Mouse (Mus musculus) CH12.LX (cell line): Measurements from ENCODE around the gene Abca3. TPM values are rescaled to one million over a fixed set of nuclear protein-coding genes. Genes with fewer than 3 reads are reported as not detected.

ENCODE experiments used
- DNase-seq: peaks from one replicate; pipeline ENCODE4 v3.0.0-alpha.2; 2013; ENCODE audit errors: extremely low read depth
- H3K27ac ChIP-seq: 2 replicates; pipeline ENCODE4 v1.5.1; 2012; ENCODE audit warnings: low read depth, mild to moderate bottlenecking, control low read depth, moderate library complexity; ENCODE audit not compliant: insufficient read depth
- H3K27me3 ChIP-seq: replicated peaks from 2 replicates; pipeline ENCODE3; 2012; ENCODE audit warnings: inconsistent platforms
- H3K36me3 ChIP-seq, 2 experiments: replicated peaks in 1 of 2; 2 replicates each; pipeline versions ENCODE3 to v1.6.1; 2012; ENCODE audit warnings: inconsistent platforms in 1 of 2, low read length in 1 of 2, mild to moderate bottlenecking in 1 of 2, mixed read lengths in 1 of 2, moderate library complexity in 1 of 2; ENCODE audit not compliant: control insufficient read depth in 1 of 2, insufficient read depth in 1 of 2
- H3K4me1 ChIP-seq, 2 experiments: 2 replicates each; pipeline ENCODE4 v1.6.1; 2012; ENCODE audit warnings: inconsistent platforms in 1 of 2, moderate library complexity in 1 of 2; ENCODE audit not compliant: insufficient read depth in 2 of 2, control insufficient read depth in 1 of 2
- H3K4me2 ChIP-seq: 2 replicates; pipeline ENCODE4 v1.6.1; 2012; ENCODE audit warnings: low read depth, mild to moderate bottlenecking, control low read depth; ENCODE audit not compliant: poor library complexity, insufficient read depth, severe bottlenecking
- H3K4me3 ChIP-seq, 3 experiments: fragments of 150-350 bp in 1 of 3; sonication (generic) in 1 of 3; replicated peaks in 1 of 3; 2 replicates each; pipeline versions ENCODE3 to v1.5.1; 2011 to 2012; ENCODE audit warnings: low read depth in 2 of 3, low read length in 2 of 3, mild to moderate bottlenecking in 2 of 3, moderate library complexity in 2 of 3, control low read depth in 1 of 3, improper control_type of control experiment in 1 of 3, inconsistent platforms in 1 of 3, mixed read lengths in 1 of 3; ENCODE audit not compliant: poor library complexity in 1 of 3
- H3K79me2 ChIP-seq: replicated peaks from 2 replicates; pipeline ENCODE4 v1.6.1; 2012; ENCODE audit warnings: mild to moderate bottlenecking, moderate library complexity; ENCODE audit not compliant: control insufficient read depth, poor library complexity, insufficient read depth, severe bottlenecking; ENCODE audit errors: extremely low read depth
- H3K9ac ChIP-seq: 2 replicates; pipeline ENCODE4 v1.6.1; 2012; ENCODE audit warnings: low read depth, mild to moderate bottlenecking, control low read depth, moderate library complexity; ENCODE audit not compliant: insufficient read depth
- H3K9me3 ChIP-seq: replicated peaks from 2 replicates; pipeline ENCODE3; 2012; ENCODE audit warnings: low read length, inconsistent platforms, mixed read lengths
- BHLHE40 ChIP-seq: IDR thresholded peaks from 2 replicates; pipeline ENCODE4 v1.6.1; 2011; ENCODE audit warnings: mild to moderate bottlenecking, low read depth, low read length, improper control_type of control experiment
- CTCF ChIP-seq, 2 experiments: IDR thresholded peaks in 1 of 2; conservative IDR thresholded peaks in 1 of 2; 2 replicates each; pipeline ENCODE4 v1.5.1; 2011 to 2012; ENCODE audit warnings: low read depth in 2 of 2, low read length in 2 of 2, improper control_type of control experiment in 1 of 2, inconsistent platforms in 1 of 2, mild to moderate bottlenecking in 1 of 2, moderate library complexity in 1 of 2
- ELF1 ChIP-seq: IDR thresholded peaks from 2 replicates; pipeline ENCODE4 v1.6.1; 2014; ENCODE audit warnings: low read depth, mild to moderate bottlenecking, inconsistent platforms, low read length, improper control_type of control experiment
- EP300 ChIP-seq: IDR thresholded peaks from 2 replicates; pipeline ENCODE4 v1.6.1; 2011; ENCODE audit warnings: low read length, improper control_type of control experiment
- ETS1 ChIP-seq: conservative IDR thresholded peaks from 2 replicates; pipeline ENCODE4 v1.6.1; 2012; ENCODE audit warnings: low read depth, mild to moderate bottlenecking, inconsistent platforms, low read length, improper control_type of control experiment, moderate library complexity
- JUN ChIP-seq: IDR thresholded peaks from 2 replicates; pipeline ENCODE4 v1.6.1; 2011; ENCODE audit warnings: low read depth, mild to moderate bottlenecking, low read length, improper control_type of control experiment, moderate library complexity; ENCODE audit not compliant: insufficient read depth
- JUND ChIP-seq: conservative IDR thresholded peaks from 2 replicates; pipeline ENCODE4 v1.6.1; 2011; ENCODE audit warnings: low read depth, low read length, improper control_type of control experiment
- KAT2A ChIP-seq: IDR thresholded peaks from 2 replicates; pipeline ENCODE4 v1.6.1; 2012; ENCODE audit warnings: low read length, improper control_type of control experiment, inconsistent platforms; ENCODE audit not compliant: insufficient replicate concordance
- MAFK ChIP-seq: IDR thresholded peaks from 2 replicates; pipeline ENCODE4 v1.6.1; 2011; ENCODE audit warnings: low read length, improper control_type of control experiment; ENCODE audit not compliant: insufficient replicate concordance
- MAX ChIP-seq: IDR thresholded peaks from 2 replicates; pipeline ENCODE4 v1.6.1; 2011; ENCODE audit warnings: low read length, improper control_type of control experiment
- MAZ ChIP-seq: IDR thresholded peaks from 2 replicates; pipeline ENCODE4 v1.6.1; 2012; ENCODE audit warnings: low read depth, mild to moderate bottlenecking, inconsistent platforms, low read length, improper control_type of control experiment, moderate library complexity
- MEF2A ChIP-seq: IDR thresholded peaks from 2 replicates; pipeline ENCODE4 v1.6.1; 2014; ENCODE audit warnings: low read depth, mild to moderate bottlenecking, inconsistent platforms, low read length, improper control_type of control experiment, borderline replicate concordance
- MXI1 ChIP-seq: IDR thresholded peaks from 2 replicates; pipeline ENCODE4 v1.6.1; 2011; ENCODE audit warnings: mild to moderate bottlenecking, low read depth, low read length, improper control_type of control experiment
- POLR2A ChIP-seq: IDR thresholded peaks from 2 replicates; pipeline ENCODE4 v1.6.1; 2011; ENCODE audit warnings: low read depth, mild to moderate bottlenecking, improper control_type of control experiment, low read length
- POLR2AphosphoS2 ChIP-seq: IDR thresholded peaks from 2 replicates; pipeline ENCODE4 v1.6.1; 2011; ENCODE audit warnings: low read depth, low read length, improper control_type of control experiment
- RAD21 ChIP-seq: IDR thresholded peaks from 2 replicates; pipeline ENCODE4 v1.6.1; 2011; ENCODE audit warnings: low read depth, mild to moderate bottlenecking, low read length, improper control_type of control experiment, moderate library complexity
- RCOR1 ChIP-seq: conservative IDR thresholded peaks from 2 replicates; pipeline ENCODE4 v1.6.1; 2012; ENCODE audit warnings: low read depth, mild to moderate bottlenecking, inconsistent platforms, low read length, improper control_type of control experiment
- SMC3 ChIP-seq: IDR thresholded peaks from 2 replicates; pipeline ENCODE4 v1.6.1; 2011; ENCODE audit warnings: low read depth, low read length, improper control_type of control experiment
- TBP ChIP-seq: conservative IDR thresholded peaks from 2 replicates; pipeline ENCODE4 v1.6.1; 2011; ENCODE audit warnings: low read depth, low read length, improper control_type of control experiment
- TCF12 ChIP-seq: IDR thresholded peaks from 2 replicates; pipeline ENCODE4 v1.6.1; 2014; ENCODE audit warnings: low read depth, mild to moderate bottlenecking, inconsistent platforms, low read length, improper control_type of control experiment
- UBTF ChIP-seq: IDR thresholded peaks from 2 replicates; pipeline ENCODE4 v1.6.1; 2012; ENCODE audit warnings: low read depth, mild to moderate bottlenecking, inconsistent platforms, low read length, improper control_type of control experiment, moderate library complexity
- USF2 ChIP-seq: conservative IDR thresholded peaks from 2 replicates; pipeline ENCODE4 v1.6.1; 2011; ENCODE audit warnings: low read depth, low read length, improper control_type of control experiment
- ZKSCAN1 ChIP-seq: IDR thresholded peaks from 2 replicates; pipeline ENCODE4 v1.6.1; 2012; ENCODE audit warnings: low read depth, inconsistent platforms, low read length, improper control_type of control experiment, borderline replicate concordance
- ZNF384 ChIP-seq: IDR thresholded peaks from 2 replicates; pipeline ENCODE4 v1.6.1; 2012; ENCODE audit warnings: low read depth, low read length, improper control_type of control experiment, inconsistent platforms
- dilution Hi-C: fragments of 300-500 bp; cut with MboI; formaldehyde crosslinking; loops from 2 replicates; pipeline ENCODE4 v1.14.3; 2020; ENCODE audit warnings: low sequenced_read_pairs; ENCODE audit not compliant: extremely low pct_unique_long_range_greater_than_20kb, extremely low pct_ligation_motif_present
- in situ Hi-C: fragments of 300-500 bp; cut with MboI; formaldehyde crosslinking; loops from 3 replicates; pipeline ENCODE4 v1.14.3; 2019; ENCODE audit warnings: low sequenced_read_pairs, low pct_ligation_motif_present, low pct_unique_long_range_greater_than_20kb, mixed read lengths
- polyA plus RNA-seq: library from polyadenylated mRNA; unstranded; fragments of >175 nt; gene quantifications from 2 replicates; pipeline ENCODE4 v1.2.1, GENCODE M21; 2012; ENCODE audit warnings: low read depth; ENCODE audit not compliant: insufficient read length
- total RNA-seq, 2 experiments: library from RNA; depleted of rRNA; stranded (reverse); fragments of 300-350 nt in 1 of 2; fragments of >200 nt in 1 of 2; gene quantifications; 2 replicates each; pipeline ENCODE4 v1.2.3; 2012 to 2014

Gene Abca3
- total and polyA plus RNA-seq, 3 experiments = 3.9 to 8.7 (median 8.4) TPM

GRCm38 (mm10) chr17:24442632-24443155, 90.9 kb downstream of the Abca3 start, which contains the start of gene Dnase1l2:
Dnase1l2 (minus strand) TSS chr17:24443105.
- dilution Hi-C loops = no loop called here
- no peak within 1 kb of the TSS for H3K9ac ChIP-seq

GRCm38 (mm10) chr17:24443409-24443808, 91.7 kb downstream of the Abca3 start:
- Histone ChIP-seq H3K4me3 (no peak overlapping the region), H3K27ac (no peak overlapping the region), H3K4me1 (peaks cover 0 to 19% of the 10 kb centered on the region in 2 experiments; a peak in 2 of 4 replicates), H3K79me2 (no peaks in the 10 kb centered on the region), H3K9me3 (no peaks in the 10 kb centered on the region), H3K27me3 (no peaks in the 10 kb centered on the region), H3K4me2 (no peak overlapping the region), H3K36me3 (peaks cover 89 to 100% of the 10 kb centered on the region in 2 experiments), H3K9ac (no peak overlapping the region)
- dilution Hi-C loops = no loop called here
- in situ Hi-C loops = no loop called here
- TF ChIP-seq JUND (no peak), BHLHE40 (no peak), UBTF (no peak), SMC3 (no peak), TCF12 (no peak), MAZ (no peak), TBP (no peak), POLR2A (no peak)
- no peak for DNase-seq

More at GRCm38 (mm10) chr17:24442632-24443155, 90.9 kb downstream of the Abca3 start, which contains the start of gene Dnase1l2:
- Histone ChIP-seq H3K27ac (no peak within 1 kb of the TSS), H3K27me3 (no peaks in the 10 kb centered on the region), H3K9me3 (no peaks in the 10 kb centered on the region), H3K4me1 (peaks cover 0 to 12% of the 10 kb centered on the region in 2 experiments; a peak in 2 of 4 replicates), H3K79me2 (no peaks in the 10 kb centered on the region), H3K4me3 (no peak within 1 kb of the TSS), H3K4me2 (no peak within 1 kb of the TSS), H3K36me3 (peaks cover 90 to 100% of the 10 kb centered on the region in 2 experiments)
- in situ Hi-C loops = no loop called here
- TF ChIP-seq ZKSCAN1 (no peak), MAFK (no peak), ZNF384 (no peak), MXI1 (no peak), POLR2AphosphoS2 (no peak), JUN (no peak), EP300 (no peak), RAD21 (no peak), USF2 (no peak), ELF1 (no peak), MEF2A (no peak), CTCF (conservative IDR thresholded peaks at IDR 0.05 in 1 of 2, IDR thresholded peaks at IDR 0.05 in 1 of 2; ENCODE audit: low read depth in 2 of 2, low read length in 2 of 2) (no peak), KAT2A (no peak), SMC3 (no peak), RCOR1 (no peak), TCF12 (no peak), MAX (no peak), ETS1 (no peak)
- no peak for DNase-seq
